Mouse (Mus musculus) adrenal gland, adult 2 months (tissue): Measurements from ENCODE around the gene Peg10. TPM values are rescaled to one million over a fixed set of nuclear protein-coding genes. Genes with fewer than 3 reads are reported as not detected.
"Not testable (repeated sequence)": the region's sequence is repeated elsewhere in the genome, so short reads cannot be mapped to it uniquely, and the experiment has no call there.

Source experiments
- DNase-seq: peaks from one replicate; pipeline ENCODE4 v3.0.0; 2021
- polyA plus RNA-seq: library from polyadenylated mRNA; depleted of rRNA; stranded (reverse); fragments of >200 nt; gene quantifications from 2 replicates; pipeline ENCODE4 v1.2.3, GENCODE M21; 2012; rRNA removed
- total RNA-seq, 2 experiments: library from RNA; stranded (reverse); gene quantifications; 2 replicates each; pipeline ENCODE4 v1.2.3; 2021

Peg10 gene
- total and polyA plus RNA-seq, 3 experiments: 152 to 417 (median 220) TPM

DNA sequence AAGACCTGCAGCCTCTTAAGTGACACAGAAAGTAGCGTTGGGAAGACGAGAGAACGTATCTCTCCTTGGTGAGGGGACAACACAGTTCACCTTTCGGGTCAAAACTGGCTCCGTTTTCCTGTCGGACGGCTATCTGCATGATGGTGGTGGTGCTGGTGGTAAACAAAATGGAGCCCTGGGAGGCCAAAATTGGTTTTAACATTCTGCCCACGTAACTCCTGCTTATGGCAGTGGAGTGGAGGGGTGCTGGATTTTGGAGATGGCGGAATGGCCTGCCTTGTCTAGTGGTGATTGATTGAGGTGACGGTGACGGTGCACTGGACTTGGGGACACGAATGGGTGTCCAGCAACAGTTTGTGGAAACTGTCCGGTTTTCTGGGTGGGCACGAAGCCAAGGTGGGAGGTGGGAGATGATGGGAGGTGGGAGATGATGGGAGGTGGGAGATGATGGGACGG, 1.4 kb downstream of the Peg10 start:
- DNase-seq: no peak

DNA sequence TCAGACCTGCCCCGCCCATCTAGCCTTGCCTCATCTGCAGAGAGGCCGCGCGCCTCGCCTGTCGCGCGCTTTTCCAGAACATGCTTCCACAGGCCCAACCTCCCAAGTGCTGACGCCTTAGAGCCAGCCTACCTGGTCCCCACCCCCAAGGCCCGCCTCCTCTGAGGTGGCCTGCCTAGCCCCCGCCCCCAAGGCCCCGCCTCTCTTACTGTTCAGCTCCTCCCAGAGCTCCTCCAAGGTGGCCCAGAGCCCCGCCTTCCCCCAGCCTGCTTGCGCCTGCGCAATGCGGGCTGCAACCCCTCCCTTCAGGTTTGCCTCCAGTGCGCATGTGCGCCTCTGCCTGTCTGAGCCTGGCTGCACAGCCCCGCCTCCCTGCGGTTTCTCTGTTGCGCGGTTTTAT, 2.0 kb downstream of the Peg10 start:
- peak; percentile 98 for DNase-seq

- DNase-seq: no peak
Measured at GRCm38 (mm10) chr6:4751355-4751754, 4.2 kb downstream of the Peg10 start.

DNA sequence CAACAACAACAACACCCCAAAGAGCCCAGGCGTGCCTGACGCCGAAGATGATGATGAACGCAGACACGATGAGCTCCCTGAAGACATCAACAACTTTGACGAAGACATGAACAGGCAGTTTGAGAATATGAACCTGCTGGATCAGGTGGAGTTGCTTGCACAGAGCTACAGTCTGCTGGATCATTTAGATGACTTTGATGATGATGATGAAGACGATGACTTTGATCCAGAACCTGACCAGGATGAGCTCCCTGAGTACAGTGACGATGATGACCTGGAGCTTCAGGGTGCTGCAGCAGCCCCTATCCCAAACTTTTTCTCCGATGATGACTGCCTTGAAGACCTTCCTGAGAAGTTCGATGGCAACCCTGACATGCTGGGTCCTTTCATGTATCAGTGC, 7.2 kb downstream of the Peg10 start:
- DNase-seq: no peak

GRCm38 (mm10) chr6:4754886-4755285, 7.8 kb downstream of the Peg10 start:
- no peak for DNase-seq

- DNase-seq: not testable (repeated sequence)
Measured at GRCm38 (mm10) chr6:4761415-4762142, 14.5 kb downstream of the Peg10 start.

GRCm38 (mm10) chr6:4762252-4762651, 15.1 kb downstream of the Peg10 start:
- no peak for DNase-seq

DNA sequence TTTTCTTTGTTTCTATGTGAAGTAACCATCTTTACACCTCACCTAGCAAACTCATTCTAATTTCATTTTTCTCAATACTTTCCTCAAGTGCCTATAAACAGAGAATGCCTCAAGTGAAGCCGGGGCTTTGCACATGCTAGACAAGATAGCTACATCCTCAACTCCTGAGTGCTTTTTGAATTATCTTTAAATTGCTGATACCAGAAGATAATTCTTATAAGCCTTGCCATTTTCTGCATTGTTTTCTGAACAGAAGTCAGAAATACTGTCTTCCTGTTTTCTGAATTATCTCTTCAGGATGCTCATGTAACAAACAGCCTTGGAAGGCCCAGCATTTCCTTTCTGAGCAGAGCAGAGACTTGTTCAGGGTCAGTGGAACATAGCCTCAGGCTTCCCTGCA, 49.2 kb downstream of the Peg10 start:
- no peak for DNase-seq

DNA sequence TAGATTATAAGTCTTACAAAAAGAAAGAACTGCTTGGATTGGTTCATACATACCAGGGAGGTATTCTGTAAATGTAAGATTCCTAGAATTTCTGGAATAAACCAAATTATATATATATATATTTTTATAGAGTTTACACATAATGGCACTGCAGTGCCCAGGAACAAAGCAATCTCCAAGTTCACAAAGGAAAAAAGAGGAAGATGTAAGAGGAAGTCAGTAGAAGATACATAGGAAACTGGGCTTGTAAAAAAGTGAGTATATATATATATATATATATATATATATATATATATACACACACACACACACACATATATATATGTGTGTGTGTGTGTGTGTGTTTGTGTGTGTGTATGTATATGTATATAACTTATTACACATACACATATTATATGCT, 50.2 kb downstream of the Peg10 start:
- not testable (repeated sequence) for DNase-seq

- DNase-seq: no peak
Measured at GRCm38 (mm10) chr6:4798382-4798781, 51.3 kb downstream of the Peg10 start.

DNA sequence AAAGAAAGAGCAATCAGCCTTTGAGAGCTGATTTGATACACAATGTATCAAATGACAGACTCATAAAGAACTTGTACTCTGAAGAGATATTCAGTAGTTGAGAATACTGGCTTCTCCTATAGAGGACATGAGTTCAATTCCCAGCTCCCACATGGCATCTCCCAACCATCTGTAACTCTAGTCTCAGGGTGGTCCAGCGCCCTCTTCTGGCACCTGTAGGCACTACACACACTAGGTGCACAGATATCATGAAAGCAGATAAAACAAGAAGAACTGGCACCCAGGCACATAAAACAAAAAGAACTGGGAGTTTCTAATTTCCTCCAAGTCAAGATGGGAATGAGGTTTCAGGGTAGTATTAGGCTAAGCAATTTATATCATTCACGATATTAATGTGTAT, 52.3 kb downstream of the Peg10 start:
- no peak for DNase-seq

DNA sequence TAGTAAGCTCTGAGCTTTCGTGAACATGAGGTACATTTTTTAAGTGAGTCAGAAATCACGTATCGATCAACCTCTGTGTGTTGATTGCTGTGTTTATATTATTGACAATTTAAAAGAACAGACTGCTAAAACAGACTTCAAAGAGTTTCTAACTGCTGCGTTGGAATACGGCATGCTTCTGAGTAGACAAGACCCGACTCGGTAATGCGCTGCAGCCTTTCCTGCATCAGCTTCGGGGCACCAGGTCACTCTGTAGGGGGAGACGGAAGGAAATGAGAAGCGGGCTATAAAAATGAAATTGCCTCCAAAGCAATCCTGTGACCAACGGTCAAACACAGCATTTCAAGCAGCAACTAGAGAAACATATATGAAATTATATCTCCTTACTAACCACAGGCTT, 59.9 kb downstream of the Peg10 start:
- no peak for DNase-seq

Other genes starting within 250 kb of the Peg10 start
- 100 to 1,000 TPM in 1 of 2 experiments, 10 to 100 TPM in 1; 56.3 to 121 TPM for gene Col1a2, start 242.5 kb upstream of the Peg10 start, total RNA-seq
- gene Col1a2, start 242.5 kb upstream of the Peg10 start, polyA plus RNA-seq: 41.9 and 43.7 TPM in 2 replicates
- gene Casd1, start 146.5 kb upstream of the Peg10 start, total RNA-seq: 10 to 100 TPM; 27.5 to 32.3 TPM
- gene Casd1, start 146.5 kb upstream of the Peg10 start, polyA plus RNA-seq: 25.6 and 36.5 TPM in 2 replicates
- 10 to 100 TPM; 73.3 to 75.4 TPM for gene Sgce, start 99 bp upstream of the Peg10 start, total RNA-seq
- gene Sgce, start 99 bp upstream of the Peg10 start, polyA plus RNA-seq: 10.3 and 11.9 TPM in 2 replicates
- 10 to 100 TPM; 32.0 to 37.4 TPM for gene Ppp1r9a, start 155.6 kb downstream of the Peg10 start, total RNA-seq
- gene Ppp1r9a, start 155.6 kb downstream of the Peg10 start, polyA plus RNA-seq: 6.3 and 7.6 TPM in 2 replicates